Mouse (Mus musculus) neural tube, embryonic 14.5 days (tissue): ENCODE measurements around the gene Fxyd4. TPM values are rescaled to one million over a fixed set of nuclear protein-coding genes. Genes with fewer than 3 reads are reported as not detected.

Experiments
- ATAC-seq: fragments of 200-750 bp; cut with Nextera tagmentation; 2 replicates; pipeline ENCODE4 v1.8.0; 2017; ENCODE audit warnings: low read depth, mild to moderate bottlenecking, moderate TSS enrichment, moderate library complexity
- H3K27ac ChIP-seq: fragments of 300-500 bp; sonication (generic); 2 replicates; pipeline ENCODE4 v1.5.1; 2014; ENCODE audit warnings: low read depth, mild to moderate bottlenecking, control low read depth, low read length, moderate library complexity, mixed read lengths
- H3K27me3 ChIP-seq: fragments of 300-500 bp; sonication (generic); 2 replicates; pipeline ENCODE4 v1.6.1; 2014; ENCODE audit warnings: low read length; ENCODE audit not compliant: control insufficient read depth, insufficient read depth
- H3K36me3 ChIP-seq: fragments of 300-500 bp; sonication (generic); 2 replicates; pipeline ENCODE4 v1.6.1; 2014; ENCODE audit warnings: low read length, mixed read lengths; ENCODE audit not compliant: control insufficient read depth, insufficient read depth
- H3K4me1 ChIP-seq: fragments of 300-500 bp; sonication (generic); 2 replicates; pipeline ENCODE4 v1.6.1; 2014; ENCODE audit warnings: low read length; ENCODE audit not compliant: control insufficient read depth, insufficient read depth
- H3K4me2 ChIP-seq: fragments of 300-500 bp; sonication (generic); 2 replicates; pipeline ENCODE4 v1.6.1; 2014; ENCODE audit warnings: mild to moderate bottlenecking, low read depth, low read length, control low read depth
- H3K4me3 ChIP-seq: fragments of 300-500 bp; sonication (generic); 2 replicates; pipeline ENCODE4 v1.5.1; 2014; ENCODE audit warnings: low read depth, low read length, control low read depth, mixed read lengths
- H3K9ac ChIP-seq: fragments of 300-500 bp; sonication (generic); replicated peaks from 2 replicates; pipeline ENCODE4 v1.6.1; 2014; ENCODE audit warnings: low read depth, mild to moderate bottlenecking, control low read depth, low read length, mixed read lengths
- H3K9me3 ChIP-seq: fragments of 300-500 bp; sonication (generic); 2 replicates; pipeline ENCODE4 v1.6.1; 2016; ENCODE audit warnings: low read length; ENCODE audit not compliant: control insufficient read depth
- WGBS: fragments of 180-500 bp; shearing (Covaris S2); extraction: QIAGEN DNeasy Blood & Tissue Kit; methylation state at CpG from one replicate; pipeline ENCODE4 v1.1.7; 2014; 5-methylcytosine and 5-hydroxymethylcytosine counted together
- polyA plus RNA-seq: library from polyadenylated mRNA; unstranded; fragments of >200 nt; fragmentation: Nextera tagmentation; extraction: Ambion mirVana; gene quantifications from 2 replicates; pipeline ENCODE4 v1.2.1, GENCODE M21; 2014

The Fxyd4 gene
- polyA plus RNA-seq, 1 experiment from 2014 or later: 4.0 TPM

GRCm38 (mm10) chr6:117938951-117939350, 1.5 kb upstream of the Fxyd4 start:
- WGBS: 89% methylated on average over 10 of the region's 10 CpGs
- Histone ChIP-seq H3K36me3 (no peaks in the 10 kb centered on the region), H3K27me3 (no peaks in the 10 kb centered on the region), H3K27ac (no peak overlapping the region), H3K9ac (no peak overlapping the region), H3K4me2 (no peak overlapping the region), H3K4me3 (no peak overlapping the region), H3K4me1 (no peaks in the 10 kb centered on the region), H3K9me3 (no peaks in the 10 kb centered on the region)
- ATAC-seq: no peak

- Histone ChIP-seq H3K9me3 (no peaks in the 10 kb centered on the region), H3K4me3 (no peak overlapping the region), H3K27ac (no peak overlapping the region), H3K4me2 (no peak overlapping the region), H3K36me3 (no peaks in the 10 kb centered on the region), H3K27me3 (no peaks in the 10 kb centered on the region), H3K4me1 (no peaks in the 10 kb centered on the region), H3K9ac (no peak overlapping the region)
- no peak for ATAC-seq
- 91% methylated on average over 14 of the region's 14 CpGs for WGBS
These were observed 1.5 kb downstream of the Fxyd4 start for GRCm38 (mm10) chr6:117935681-117936612.

- Histone ChIP-seq H3K27me3 (no peaks in the 10 kb centered on the region), H3K4me1 (no peaks in the 10 kb centered on the region)
These were observed 3.2 kb downstream of the Fxyd4 start for GRCm38 (mm10) chr6:117934301-117934700.

GRCm38 (mm10) chr6:117932325-117933051, 5.0 kb downstream of the Fxyd4 start:
- no peak overlapping the region for H3K9ac ChIP-seq
- H3K9me3 ChIP-seq: no peaks in the 10 kb centered on the region
- H3K4me1 ChIP-seq: no peaks in the 10 kb centered on the region
- H3K4me3 ChIP-seq: no peak overlapping the region
- 60% methylated on average over 11 of the region's 11 CpGs for WGBS
- no peaks in the 10 kb centered on the region for H3K27me3 ChIP-seq
- H3K36me3 ChIP-seq: no peaks in the 10 kb centered on the region
- ATAC-seq: no peak
- no peak overlapping the region for H3K4me2 ChIP-seq
- H3K27ac ChIP-seq: no peak overlapping the region

More at GRCm38 (mm10) chr6:117934301-117934700, 3.2 kb downstream of the Fxyd4 start:
- ATAC-seq: no peak
- no peak overlapping the region for H3K27ac ChIP-seq
- no peak overlapping the region for H3K9ac ChIP-seq
- H3K4me2 ChIP-seq: no peak overlapping the region
- no peak overlapping the region for H3K4me3 ChIP-seq
- H3K9me3 ChIP-seq: no peaks in the 10 kb centered on the region
- H3K36me3 ChIP-seq: no peaks in the 10 kb centered on the region
- WGBS: 81% methylated on average over 6 of the region's 6 CpGs

- no peak for ATAC-seq
These were observed 7.4 kb downstream of the Fxyd4 start for GRCm38 (mm10) chr6:117929945-117930655.

GRCm38 (mm10) chr6:117928746-117929145, 8.7 kb downstream of the Fxyd4 start:
- Histone ChIP-seq H3K27ac (no peak overlapping the region), H3K36me3 (no peaks in the 10 kb centered on the region), H3K27me3 (no peaks in the 10 kb centered on the region), H3K4me2 (no peak overlapping the region), H3K4me3 (no peak overlapping the region), H3K9me3 (no peaks in the 10 kb centered on the region), H3K9ac (no peak overlapping the region), H3K4me1 (no peaks in the 10 kb centered on the region)
- 93% methylated on average over 5 of the region's 5 CpGs for WGBS
- no peak for ATAC-seq

More at GRCm38 (mm10) chr6:117929945-117930655, 7.4 kb downstream of the Fxyd4 start:
- H3K4me2 ChIP-seq: no peak overlapping the region
- H3K9me3 ChIP-seq: no peaks in the 10 kb centered on the region
- no peak overlapping the region for H3K4me3 ChIP-seq
- WGBS: 96% methylated on average over 3 of the region's 3 CpGs
- H3K36me3 ChIP-seq: no peaks in the 10 kb centered on the region
- H3K9ac ChIP-seq: no peak overlapping the region
- H3K4me1 ChIP-seq: no peaks in the 10 kb centered on the region
- no peak overlapping the region for H3K27ac ChIP-seq
- H3K27me3 ChIP-seq: no peaks in the 10 kb centered on the region

- Histone ChIP-seq H3K27ac (no peak overlapping the region), H3K4me2 (no peak overlapping the region), H3K4me3 (no peak overlapping the region), H3K9ac (no peak overlapping the region), H3K4me1 (no peaks in the 10 kb centered on the region), H3K27me3 (no peaks in the 10 kb centered on the region), H3K36me3 (no peaks in the 10 kb centered on the region), H3K9me3 (no peaks in the 10 kb centered on the region)
- ATAC-seq: no peak
- 93% methylated on average over 7 of the region's 7 CpGs for WGBS
These were observed 9.5 kb downstream of the Fxyd4 start for GRCm38 (mm10) chr6:117927955-117928354.

GRCm38 (mm10) chr6:117926871-117927491, 10.5 kb downstream of the Fxyd4 start:
- no peaks in the 10 kb centered on the region for H3K27me3 ChIP-seq
- no peak overlapping the region for H3K27ac ChIP-seq
- no peaks in the 10 kb centered on the region for H3K4me1 ChIP-seq
- 76% methylated on average over 4 of the region's 4 CpGs for WGBS
- no peaks in the 10 kb centered on the region for H3K9me3 ChIP-seq
- H3K9ac ChIP-seq: no peak overlapping the region
- H3K4me2 ChIP-seq: no peak overlapping the region
- no peak overlapping the region for H3K4me3 ChIP-seq
- ATAC-seq: no peak
- no peaks in the 10 kb centered on the region for H3K36me3 ChIP-seq
